Mouse (Mus musculus) ES-Bruce4 (cell line): ENCODE measurements at regions not wholly inside any gene's neighbourhood (a gene's known extent, or its start where the extent isn't known, plus 50 kb on each side); places are given as distances from the start of the nearest gene placed in this dataset.

Experiments used
- CTCF ChIP-seq: IDR thresholded peaks from one replicate; pipeline ENCODE4 v1.8.1; 2011; ENCODE audit warnings: low read depth, low read length
- EP300 ChIP-seq: IDR thresholded peaks from 2 replicates; pipeline ENCODE4 v1.6.1; 2011; ENCODE audit warnings: low read depth, low read length; ENCODE audit not compliant: insufficient read depth
- POLR2A ChIP-seq: IDR thresholded peaks from one replicate; pipeline ENCODE4 v1.8.1; 2011; ENCODE audit warnings: low read length; ENCODE audit not compliant: insufficient read depth

DNA sequence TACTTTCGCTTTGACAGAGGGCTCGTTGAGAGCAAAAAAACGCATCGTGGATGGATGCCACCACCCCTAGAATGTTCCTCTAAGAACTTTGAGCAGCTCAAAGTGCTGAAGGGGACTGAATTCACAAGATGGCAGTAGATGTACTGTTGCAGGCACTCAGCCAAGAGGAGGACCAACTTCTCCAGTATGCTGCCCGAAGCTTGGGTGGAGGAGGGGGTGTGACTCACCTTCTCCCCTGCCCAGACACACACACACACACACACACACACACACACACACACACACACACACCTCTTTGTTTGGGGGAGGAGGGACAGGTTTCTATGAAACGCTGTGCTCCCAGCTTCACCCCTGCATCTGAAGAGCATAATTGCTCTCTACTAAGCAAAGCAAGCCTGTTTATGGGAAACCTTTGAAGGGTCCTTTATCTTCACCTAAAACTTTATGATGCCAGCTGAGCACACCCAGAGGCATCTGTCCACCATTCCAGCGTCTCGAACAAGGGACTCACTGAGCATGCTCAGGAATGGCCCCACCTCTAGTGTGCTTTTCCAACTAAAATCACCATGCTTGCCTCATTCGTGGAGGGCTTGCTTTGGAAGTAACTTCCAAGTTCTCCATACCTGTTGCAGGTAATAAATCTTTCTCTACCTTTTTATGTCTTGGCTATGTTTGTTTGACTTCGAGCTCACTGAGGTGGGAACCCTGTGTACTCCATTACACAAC is 126.8 kb upstream of the Rreb1 start:
- no peak for TF ChIP-seq EP300
- TF ChIP-seq POLR2A, result no peak
- no peak for TF ChIP-seq CTCF
